Comparison of ENCODE assay signal across 12 mouse cellular contexts in the genomic region with DNA sequence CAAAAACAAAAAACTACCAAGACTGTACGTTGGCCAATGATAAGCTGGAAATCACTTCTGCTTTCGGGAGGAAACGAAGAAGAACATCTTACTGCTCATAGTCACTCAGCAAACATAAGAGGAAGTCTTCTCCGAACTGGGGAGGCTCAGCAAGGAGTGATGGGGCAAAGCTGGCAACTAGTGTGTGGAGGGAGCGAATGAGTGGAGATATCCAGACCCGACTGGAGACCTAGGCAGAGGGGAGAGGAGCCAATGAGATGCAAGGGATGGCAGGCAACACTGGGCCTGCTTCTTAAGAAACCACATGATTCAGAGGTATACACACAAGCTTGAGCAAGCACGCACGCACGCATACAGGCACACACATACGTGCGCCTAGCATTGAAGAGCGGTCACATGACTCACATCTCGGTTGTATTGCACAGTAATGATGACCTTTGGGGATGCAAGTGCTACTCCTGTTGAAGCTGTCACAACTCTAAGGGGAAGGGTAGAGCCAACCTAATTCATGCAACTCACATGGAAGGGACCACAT. TPM values are rescaled to one million over a fixed set of nuclear protein-coding genes. Genes with fewer than 3 reads are reported as not detected.
DNase-seq lines count a peak whose midpoint lies in the region; ATAC-seq and TF ChIP-seq lines count a peak whose summit lies in the region.
"Had no signal": no experiment of that assay in that cellular context is flagged by ENCODE, and none has a peak within 500 bp of the region (broad histone marks: within the 10 kb centered on the region; RNA-seq: fewer than 3 reads in every experiment).

No protein-coding gene starts in this region.

- no peak overlapping the region for H3K27ac ChIP-seq in cerebellum, adult 2 months (ENCODE audit: insufficient read depth, low read length)
- no peak overlapping the region for H3K27ac ChIP-seq in forebrain, embryonic 10.5 days
- H3K27ac ChIP-seq: layer of hippocampus, adult 2 months; limb, embryonic 15.5 days had no signal

- no peaks in the 10 kb centered on the region for H3K4me1 ChIP-seq in cerebellum, adult 2 months (ENCODE audit: control insufficient read depth, insufficient read depth, low read length)
- no peaks in the 10 kb centered on the region for H3K4me1 ChIP-seq in forebrain, embryonic 10.5 days

- no peaks in the 10 kb centered on the region for H3K36me3 ChIP-seq in forebrain, embryonic 10.5 days (replicated peaks)
- H3K36me3 ChIP-seq: limb, embryonic 15.5 days had no signal

- WGBS in cerebellum, adult 2 months = 90% methylated on average over 13 of the region's 13 CpGs
- WGBS in forebrain, embryonic 10.5 days = 93% methylated on average over 13 of the region's 13 CpGs

- H3K4me3 ChIP-seq in cerebellum, adult 2 months (replicated peaks; ENCODE audit: insufficient read depth, low read depth, low read length) = no peak overlapping the region
- H3K4me3 ChIP-seq in forebrain, embryonic 10.5 days = no peak overlapping the region
- H3K4me3 ChIP-seq: layer of hippocampus, adult 2 months; limb, embryonic 15.5 days had no signal

- peak; percentile 80 for ATAC-seq in megakaryocyte progenitor cell, adult 5-6 weeks (replicated peaks; ENCODE audit: poor library complexity)

- peak; percentile 13 for DNase-seq in thymus, postnatal 4 days
- DNase-seq in thymus, postnatal 14 days = no peak
- peak; percentile 41 for DNase-seq in c-Kit-positive CD71-negative TER-119-negative erythroid progenitor cells, embryonic 14.5 days (ENCODE audit: low read depth)
- DNase-seq in cerebellum, adult 2 months = no peak
- DNase-seq in urinary bladder, postnatal 10 days (ENCODE audit: low spot score) = no peak
- no peak for DNase-seq in forebrain, embryonic 10.5 days (ENCODE audit: extremely low spot score, low spot score)
- DNase-seq: cerebellum, adult 18-20 months; right cerebral cortex, postnatal 14 days had no signal

- TF ChIP-seq POLR2A in cerebellum, adult 2 months (IDR thresholded peaks at IDR 0.05; ENCODE audit: borderline replicate concordance, insufficient read depth, low read length) = no peak

- no peak for TF ChIP-seq CTCF in cerebellum, adult 2 months (IDR thresholded peaks at IDR 0.05; ENCODE audit: borderline replicate concordance, insufficient read depth, low read depth, low read length)

- H3K9me3 ChIP-seq in forebrain, embryonic 10.5 days = no peaks in the 10 kb centered on the region
- H3K9me3 ChIP-seq: limb, embryonic 15.5 days had no signal

- H3K27me3 ChIP-seq in cerebellum, adult 2 months (ENCODE audit: control insufficient read depth, insufficient read depth, low read length) = no peaks in the 10 kb centered on the region
- H3K27me3 ChIP-seq in forebrain, embryonic 10.5 days (ENCODE audit: poor library complexity, severe bottlenecking) = no peaks in the 10 kb centered on the region
- H3K27me3 ChIP-seq: limb, embryonic 15.5 days had no signal

RNA-seq across cellular contexts. Expression of gene Tlr6, which starts 1.0 kb away (rescaled TPM):
- 4.5 and 4.8 TPM in 2 replicates for total RNA-seq in megakaryocyte progenitor cell, adult 5-6 weeks (2015)
- 3.0 and 3.7 TPM in 2 replicates for total RNA-seq in megakaryocyte progenitor cell, adult 5-6 weeks (2017)
- 0.13 and 0.21 TPM in 2 replicates for polyA plus RNA-seq in cerebellum, adult 2 months (2012; rRNA removed)
- 0.12 and 0.26 TPM in 2 replicates for polyA plus RNA-seq in forebrain, embryonic 10.5 days (2016; fragmentation: Nextera tagmentation; extraction: Ambion mirVana)

RNA-seq across cellular contexts. Expression of gene Fam114a1, which starts 8.9 kb away (rescaled TPM):
- total RNA-seq in megakaryocyte progenitor cell, adult 5-6 weeks (2015) = 5.6 and 7.1 TPM in 2 replicates
- total RNA-seq in megakaryocyte progenitor cell, adult 5-6 weeks (2017) = 5.2 and 7.4 TPM in 2 replicates
- 3.7 and 3.9 TPM in 2 replicates for polyA plus RNA-seq in cerebellum, adult 2 months (2012; rRNA removed)
- 11.7 and 13.6 TPM in 2 replicates for polyA plus RNA-seq in forebrain, embryonic 10.5 days (2016; fragmentation: Nextera tagmentation; extraction: Ambion mirVana)

RNA-seq across cellular contexts. Expression of gene Tlr1, which starts 27.6 kb away (rescaled TPM):
- total RNA-seq in megakaryocyte progenitor cell, adult 5-6 weeks (2015) = 7.3 and 7.5 TPM in 2 replicates
- total RNA-seq in megakaryocyte progenitor cell, adult 5-6 weeks (2017) = 2.6 and 3.8 TPM in 2 replicates
- polyA plus RNA-seq in cerebellum, adult 2 months (2012; rRNA removed) = 0.33 and 0.47 TPM in 2 replicates
- polyA plus RNA-seq in forebrain, embryonic 10.5 days (2016; fragmentation: Nextera tagmentation; extraction: Ambion mirVana) = 0.58 and 0.62 TPM in 2 replicates
- total RNA-seq: gastrocnemius, adult 8-10 months had no signal

Comparison
In these comparisons a context has a peak if more than half of its experiments do, and no peak if none do; other contexts are left out.
1. DNase-seq: peak in thymus, postnatal 4 days (single experiment) and c-Kit-positive CD71-negative TER-119-negative erythroid progenitor cells, embryonic 14.5 days (single experiment); none in thymus, postnatal 14 days (single experiment), cerebellum, adult 2 months (0 of 2), urinary bladder, postnatal 10 days (single experiment) and forebrain, embryonic 10.5 days (single experiment).